Mouse (Mus musculus) neural tube, embryonic 12.5 days (tissue): ENCODE measurements around the gene Ptpn1. TPM values are rescaled to one million over a fixed set of nuclear protein-coding genes. Genes with fewer than 3 reads are reported as not detected.

ENCODE experiments used
- ATAC-seq: fragments of 200-750 bp; cut with Nextera tagmentation; 2 replicates; pipeline ENCODE4 v1.8.0; 2017; ENCODE audit warnings: low read depth, mild to moderate bottlenecking, moderate TSS enrichment, moderate library complexity; ENCODE audit not compliant: low FRiP score
- H3K27ac ChIP-seq: fragments of 300-500 bp; sonication (generic); 2 replicates; pipeline ENCODE4 v1.5.1; 2016
- H3K27me3 ChIP-seq: fragments of 300-500 bp; sonication (generic); replicated peaks from 2 replicates; pipeline ENCODE4 v1.6.1; 2016; ENCODE audit warnings: mild to moderate bottlenecking
- H3K36me3 ChIP-seq: fragments of 300-500 bp; sonication (generic); 2 replicates; pipeline ENCODE4 v1.6.1; 2016; ENCODE audit warnings: mild to moderate bottlenecking
- H3K4me1 ChIP-seq: fragments of 300-500 bp; sonication (generic); 2 replicates; pipeline ENCODE4 v1.6.1; 2016
- H3K4me2 ChIP-seq: fragments of 300-500 bp; sonication (generic); replicated peaks from 2 replicates; pipeline ENCODE4 v1.6.1; 2016; ENCODE audit warnings: mild to moderate bottlenecking
- H3K4me3 ChIP-seq: fragments of 300-500 bp; sonication (generic); 2 replicates; pipeline ENCODE4 v1.5.1; 2016
- H3K9ac ChIP-seq: fragments of 300-500 bp; sonication (generic); 2 replicates; pipeline ENCODE4 v1.6.1; 2016; ENCODE audit warnings: mild to moderate bottlenecking
- H3K9me3 ChIP-seq: fragments of 300-500 bp; sonication (generic); 2 replicates; pipeline ENCODE4 v1.6.1; 2016; ENCODE audit warnings: mild to moderate bottlenecking
- WGBS: fragments of 180-500 bp; shearing (Covaris S2); methylation state at CpG from one replicate; pipeline ENCODE4 v1.1.7; 2016; 5-methylcytosine and 5-hydroxymethylcytosine counted together
- polyA plus RNA-seq: library from polyadenylated mRNA; unstranded; fragments of >200 nt; fragmentation: Nextera tagmentation; extraction: Ambion mirVana; gene quantifications from 2 replicates; pipeline ENCODE4 v1.2.1, GENCODE M21; 2016

Ptpn1 gene
- polyA plus RNA-seq, 1 experiment from 2014 or later = 118 TPM

- no peak for ATAC-seq
- Histone ChIP-seq H3K4me2 (no peak overlapping the region), H3K27me3 (no peaks in the 10 kb centered on the region), H3K4me1 (0 out of 2 replicates have a peak, but pooled peaks cover 4% of the 10 kb centered on the region), H3K4me3 (no peak overlapping the region), H3K27ac (no peak overlapping the region), H3K36me3 (no peaks in the 10 kb centered on the region), H3K9ac (no peak overlapping the region), H3K9me3 (no peaks in the 10 kb centered on the region)
- WGBS = 32% methylated on average over 7 of the region's 7 CpGs
Observed at GRCm38 (mm10) chr2:167986762-167987161, 54.9 kb downstream of the Ptpn1 start.

- ATAC-seq = no peak
- 65% methylated on average over 12 of the region's 12 CpGs for WGBS
Observed at GRCm38 (mm10) chr2:167987640-167988039, 55.8 kb downstream of the Ptpn1 start.

GRCm38 (mm10) chr2:167989310-167989709 lies 57.5 kb downstream of the Ptpn1 start:
- ATAC-seq = no peak
- Histone ChIP-seq H3K4me3 (no peak overlapping the region), H3K36me3 (no peaks in the 10 kb centered on the region), H3K27ac (no peak overlapping the region), H3K4me1 (0 out of 2 replicates have a peak, but pooled peaks cover 4% of the 10 kb centered on the region), H3K27me3 (no peaks in the 10 kb centered on the region), H3K4me2 (no peak overlapping the region), H3K9ac (no peak overlapping the region), H3K9me3 (no peaks in the 10 kb centered on the region)
- WGBS = 76% methylated on average over 14 of the region's 14 CpGs

More at GRCm38 (mm10) chr2:167987640-167988039, 55.8 kb downstream of the Ptpn1 start:
- H3K4me1 ChIP-seq = 0 out of 2 replicates have a peak, but pooled peaks cover 4% of the 10 kb centered on the region
- H3K27me3 ChIP-seq = no peaks in the 10 kb centered on the region
- H3K9me3 ChIP-seq = no peaks in the 10 kb centered on the region
- no peaks in the 10 kb centered on the region for H3K36me3 ChIP-seq
- H3K9ac ChIP-seq = no peak overlapping the region
- H3K4me2 ChIP-seq = no peak overlapping the region
- H3K4me3 ChIP-seq = no peak overlapping the region
- no peak overlapping the region for H3K27ac ChIP-seq

GRCm38 (mm10) chr2:167993260-167993659 lies 61.4 kb downstream of the Ptpn1 start:
- H3K4me1 ChIP-seq = 0 out of 2 replicates have a peak, but pooled peaks cover 4% of the 10 kb centered on the region

GRCm38 (mm10) chr2:167995870-167996635 lies 64.2 kb downstream of the Ptpn1 start:
- H3K27ac ChIP-seq = no peak overlapping the region
- H3K9me3 ChIP-seq = 0 out of 2 replicates have a peak, but pooled peaks cover 5% of the 10 kb centered on the region
- no peak overlapping the region for H3K9ac ChIP-seq
- H3K36me3 ChIP-seq = no peaks in the 10 kb centered on the region
- H3K4me3 ChIP-seq = no peak overlapping the region
- no peak for ATAC-seq
- H3K4me2 ChIP-seq = no peak overlapping the region
- no peaks in the 10 kb centered on the region for H3K4me1 ChIP-seq
- no peaks in the 10 kb centered on the region for H3K27me3 ChIP-seq
- 71% methylated on average over 19 of the region's 19 CpGs for WGBS

More at GRCm38 (mm10) chr2:167993260-167993659, 61.4 kb downstream of the Ptpn1 start:
- Histone ChIP-seq H3K4me2 (no peak overlapping the region), H3K27me3 (no peaks in the 10 kb centered on the region), H3K4me3 (no peak overlapping the region), H3K36me3 (no peaks in the 10 kb centered on the region), H3K9ac (no peak overlapping the region), H3K9me3 (no peaks in the 10 kb centered on the region), H3K27ac (no peak overlapping the region)
- ATAC-seq = no peak
- 60% methylated on average over 13 of the region's 13 CpGs for WGBS

- Histone ChIP-seq H3K4me2 (no peak overlapping the region), H3K4me3 (no peak overlapping the region), H3K9me3 (0 out of 2 replicates have a peak, but pooled peaks cover 5% of the 10 kb centered on the region), H3K9ac (no peak overlapping the region), H3K27ac (no peak overlapping the region), H3K36me3 (no peaks in the 10 kb centered on the region), H3K27me3 (no peaks in the 10 kb centered on the region), H3K4me1 (no peaks in the 10 kb centered on the region)
- 69% methylated on average over 8 of the region's 8 CpGs for WGBS
- no peak for ATAC-seq
Observed at GRCm38 (mm10) chr2:167996672-167997215, 64.9 kb downstream of the Ptpn1 start.

GRCm38 (mm10) chr2:167997562-167997961 lies 65.7 kb downstream of the Ptpn1 start:
- no peak overlapping the region for H3K9ac ChIP-seq
- 0 out of 2 replicates have a peak, but pooled peaks cover 5% of the 10 kb centered on the region for H3K9me3 ChIP-seq
- H3K4me2 ChIP-seq = no peak overlapping the region
- H3K27me3 ChIP-seq = no peaks in the 10 kb centered on the region
- ATAC-seq = no peak
- H3K4me1 ChIP-seq = no peaks in the 10 kb centered on the region
- H3K27ac ChIP-seq = no peak overlapping the region
- WGBS = 75% methylated on average over 3 of the region's 3 CpGs
- no peaks in the 10 kb centered on the region for H3K36me3 ChIP-seq
- H3K4me3 ChIP-seq = no peak overlapping the region

GRCm38 (mm10) chr2:167999145-167999743 lies 67.4 kb downstream of the Ptpn1 start:
- Histone ChIP-seq H3K9me3 (0 out of 2 replicates have a peak, but pooled peaks cover 5% of the 10 kb centered on the region), H3K4me3 (no peak overlapping the region), H3K27ac (no peak overlapping the region), H3K4me1 (no peaks in the 10 kb centered on the region), H3K27me3 (no peaks in the 10 kb centered on the region), H3K4me2 (no peak overlapping the region), H3K36me3 (no peaks in the 10 kb centered on the region), H3K9ac (no peak overlapping the region)
- ATAC-seq = no peak
- WGBS = 65% methylated on average over 3 of the region's 3 CpGs

GRCm38 (mm10) chr2:168002188-168002587 lies 70.3 kb downstream of the Ptpn1 start:
- H3K9me3 ChIP-seq = 0 out of 2 replicates have a peak, but pooled peaks cover 5% of the 10 kb centered on the region
- no peaks in the 10 kb centered on the region for H3K36me3 ChIP-seq
- H3K4me1 ChIP-seq = no peaks in the 10 kb centered on the region
- no peak overlapping the region for H3K4me3 ChIP-seq
- no peak overlapping the region for H3K4me2 ChIP-seq
- no peak for ATAC-seq
- H3K27ac ChIP-seq = no peak overlapping the region
- H3K9ac ChIP-seq = no peak overlapping the region
- no peaks in the 10 kb centered on the region for H3K27me3 ChIP-seq
- WGBS = 63% methylated on average over 4 of the region's 4 CpGs

GRCm38 (mm10) chr2:168002884-168003283 lies 71.0 kb downstream of the Ptpn1 start:
- no peaks in the 10 kb centered on the region for H3K27me3 ChIP-seq
- H3K4me1 ChIP-seq = no peaks in the 10 kb centered on the region
- H3K36me3 ChIP-seq = no peaks in the 10 kb centered on the region
- no peak overlapping the region for H3K27ac ChIP-seq
- H3K9ac ChIP-seq = no peak overlapping the region
- no peak for ATAC-seq
- no peak overlapping the region for H3K4me3 ChIP-seq
- WGBS = 73% methylated on average over 2 of the region's 2 CpGs
- no peak overlapping the region for H3K4me2 ChIP-seq
- 0 out of 2 replicates have a peak, but pooled peaks cover 5% of the 10 kb centered on the region for H3K9me3 ChIP-seq

GRCm38 (mm10) chr2:168003431-168003830 lies 71.6 kb downstream of the Ptpn1 start:
- Histone ChIP-seq H3K36me3 (no peaks in the 10 kb centered on the region), H3K4me1 (no peaks in the 10 kb centered on the region; the same call in 1 of the 2 replicates), H3K27me3 (no peaks in the 10 kb centered on the region), H3K9ac (no peak overlapping the region), H3K4me3 (no peak overlapping the region), H3K27ac (no peak overlapping the region), H3K4me2 (no peak overlapping the region), H3K9me3 (0 out of 2 replicates have a peak, but pooled peaks cover 5% of the 10 kb centered on the region)
- ATAC-seq = peak; percentile 2; the same call in 1 of the 2 replicates
- WGBS = 66% methylated on average over 12 of the region's 12 CpGs

- WGBS = 54% methylated on average over 2 of the region's 2 CpGs
- no peak overlapping the region for H3K4me3 ChIP-seq
- no peak overlapping the region for H3K27ac ChIP-seq
- no peak for ATAC-seq
- H3K4me1 ChIP-seq = no peaks in the 10 kb centered on the region; the same call in 1 of the 2 replicates
- no peaks in the 10 kb centered on the region for H3K27me3 ChIP-seq
- H3K9ac ChIP-seq = no peak overlapping the region
- H3K36me3 ChIP-seq = no peaks in the 10 kb centered on the region
- H3K4me2 ChIP-seq = no peak overlapping the region
- 0 out of 2 replicates have a peak, but pooled peaks cover 5% of the 10 kb centered on the region for H3K9me3 ChIP-seq
Observed at GRCm38 (mm10) chr2:168004369-168004768, 72.5 kb downstream of the Ptpn1 start.
